Mouse (Mus musculus) retina, postnatal 7 days (tissue): Measurements from ENCODE around the gene Lmo3.

Experiments used
- DNase-seq: peaks from one replicate; pipeline ENCODE4 v3.0.0-alpha.2; 2012; ENCODE audit warnings: low read depth, low spot score

The Lmo3 gene

GRCm38 (mm10) chr6:138422671-138423321 lies 159.0 kb downstream of the Lmo3 start:
- no peak for DNase-seq

DNA sequence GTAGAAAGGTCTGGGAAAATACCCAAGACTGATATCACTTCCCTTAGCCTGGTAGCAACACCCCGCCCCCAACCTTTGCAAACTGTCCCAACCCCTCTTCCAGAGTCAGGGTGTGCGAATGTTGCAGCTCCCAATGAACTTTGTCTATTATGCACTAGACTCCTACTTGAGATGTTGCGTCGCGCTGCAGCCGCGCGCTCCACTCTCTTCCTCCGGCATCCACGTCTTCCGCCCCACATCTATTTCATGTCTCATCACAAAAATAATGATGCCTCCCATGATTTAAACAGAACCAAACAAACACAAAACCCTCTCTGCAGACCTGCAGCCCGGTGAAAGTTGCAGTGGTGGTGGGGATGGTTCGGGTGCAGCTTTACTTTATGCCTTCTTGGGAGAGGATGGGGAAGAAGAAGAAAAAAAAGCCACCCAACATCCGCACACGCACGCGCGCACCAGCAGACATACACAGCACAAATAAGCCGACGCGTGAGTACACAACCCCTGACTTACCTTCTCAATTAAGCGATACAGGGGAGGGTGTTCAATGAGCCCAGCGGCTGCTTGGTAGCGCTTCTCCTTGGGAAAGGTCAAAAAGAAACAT lies 159.7 kb downstream of the Lmo3 start:
- no peak for DNase-seq

GRCm38 (mm10) chr6:138421191-138421613 lies 160.6 kb downstream of the Lmo3 start:
- DNase-seq: no peak

DNA sequence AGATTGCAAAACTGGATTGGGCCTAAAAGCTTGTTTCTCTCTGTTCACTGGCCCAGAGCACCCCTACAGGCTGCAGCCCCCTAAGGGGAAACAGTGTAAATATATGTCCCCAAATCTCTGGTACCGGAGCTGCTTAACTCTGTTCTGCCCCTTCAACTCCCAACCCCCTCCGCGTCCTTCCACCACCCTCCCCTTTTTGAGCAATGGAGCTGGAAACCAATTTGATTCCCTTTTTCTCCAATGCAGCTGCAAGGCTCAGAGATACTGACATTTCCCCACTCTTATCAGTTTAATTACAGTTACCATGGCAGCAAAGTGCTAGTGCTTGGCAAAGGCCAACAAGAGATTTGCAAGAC lies 161.3 kb downstream of the Lmo3 start:
- no peak for DNase-seq

GRCm38 (mm10) chr6:138419871-138420535 lies 161.8 kb downstream of the Lmo3 start:
- no peak for DNase-seq

DNA sequence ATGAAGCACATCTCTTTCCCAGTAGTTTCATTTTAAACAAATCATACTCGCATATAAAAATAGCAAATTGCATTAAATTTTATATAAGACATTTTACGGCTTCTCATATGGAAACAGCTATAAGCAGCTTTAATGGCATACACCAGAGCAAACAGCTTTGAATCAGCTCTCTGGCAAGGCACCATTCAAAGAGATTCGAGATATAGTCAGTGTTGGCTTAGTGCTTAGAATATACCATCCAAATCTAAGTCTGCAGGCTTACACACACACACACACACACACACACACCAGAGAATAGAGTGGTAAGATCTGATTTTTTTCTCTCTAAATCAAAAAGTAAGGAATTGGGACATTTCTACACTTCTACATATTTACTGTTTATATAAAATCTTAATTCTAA lies 169.7 kb downstream of the Lmo3 start:
- no peak for DNase-seq

- DNase-seq: no peak
Measured at GRCm38 (mm10) chr6:138402031-138402430, 179.7 kb downstream of the Lmo3 start.

DNA sequence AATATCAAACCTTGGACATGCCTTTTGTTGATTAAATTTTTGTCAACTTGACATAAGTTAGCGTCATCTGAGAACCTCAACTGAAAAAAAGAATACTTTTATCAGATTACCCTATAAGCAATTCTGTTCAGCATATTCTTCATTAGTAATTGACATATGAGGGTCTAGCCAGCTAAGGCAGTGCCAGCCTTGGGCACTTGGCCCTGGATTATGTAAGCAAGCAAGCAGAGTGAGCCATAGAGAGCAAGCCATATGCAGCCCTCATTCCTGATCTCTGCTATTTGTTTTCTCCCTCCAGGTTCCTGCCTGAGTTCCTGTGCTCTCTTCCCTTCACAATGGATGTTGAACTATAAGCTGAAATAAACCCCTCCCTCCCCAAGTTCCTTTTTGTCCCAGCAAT lies 182.9 kb downstream of the Lmo3 start:
- DNase-seq: no peak

DNA sequence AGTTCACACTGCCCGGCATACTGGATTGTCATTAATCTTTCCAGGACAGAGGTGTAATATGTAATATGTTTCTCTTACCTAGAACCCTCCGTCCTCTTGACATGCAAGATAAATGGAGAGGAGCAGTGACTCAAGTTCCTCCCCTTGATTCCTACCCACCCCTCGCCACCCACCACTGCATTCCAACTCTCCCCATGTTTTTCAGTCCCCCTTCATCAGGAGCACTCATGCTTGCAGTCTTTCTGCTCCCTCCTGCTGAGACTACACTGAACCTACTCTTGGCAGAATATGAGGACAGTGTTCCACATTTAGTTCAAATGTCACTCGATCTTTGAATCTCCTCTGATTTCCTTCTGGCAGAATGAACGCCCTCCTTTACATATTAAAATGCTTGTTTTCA lies 190.7 kb downstream of the Lmo3 start:
- no peak for DNase-seq

DNA sequence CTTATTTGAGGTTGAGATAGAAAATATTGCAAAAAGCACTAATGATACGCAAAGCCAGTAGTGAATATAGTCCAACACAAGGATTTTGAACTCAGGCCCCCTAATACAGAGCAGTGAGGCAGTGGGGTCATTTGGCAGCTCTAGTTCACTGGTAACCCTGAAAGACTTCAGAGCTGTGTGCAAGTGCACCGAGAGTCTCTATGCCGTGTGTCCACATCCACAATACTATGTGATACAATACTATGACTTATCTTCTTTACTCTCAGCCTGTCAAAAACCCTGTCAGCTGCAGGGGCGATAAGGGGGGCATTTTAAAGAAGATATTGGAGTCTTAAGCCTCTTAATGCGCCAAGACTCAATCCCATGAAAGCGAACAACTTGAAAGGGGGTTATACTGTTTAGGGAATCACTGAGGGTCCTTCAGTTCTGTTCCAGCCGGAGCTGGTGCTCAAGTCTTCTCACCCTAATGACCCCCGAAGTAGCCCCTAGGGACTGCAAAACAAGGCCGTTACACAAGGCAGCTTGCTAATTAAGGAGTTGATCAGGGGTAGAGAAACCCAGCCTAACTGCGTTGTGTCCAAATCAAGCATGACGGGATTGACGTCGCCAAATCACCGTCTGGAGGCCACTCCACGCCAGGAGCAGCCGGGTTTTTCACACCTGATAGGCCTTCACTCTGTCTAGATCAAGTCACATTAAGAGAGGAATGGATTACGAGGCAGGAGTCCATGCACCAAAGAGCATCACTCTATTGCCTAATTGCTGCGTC lies 193.4 kb downstream of the Lmo3 start:
- DNase-seq: no peak

GRCm38 (mm10) chr6:138383208-138383607 lies 198.6 kb downstream of the Lmo3 start:
- no peak for DNase-seq

DNA sequence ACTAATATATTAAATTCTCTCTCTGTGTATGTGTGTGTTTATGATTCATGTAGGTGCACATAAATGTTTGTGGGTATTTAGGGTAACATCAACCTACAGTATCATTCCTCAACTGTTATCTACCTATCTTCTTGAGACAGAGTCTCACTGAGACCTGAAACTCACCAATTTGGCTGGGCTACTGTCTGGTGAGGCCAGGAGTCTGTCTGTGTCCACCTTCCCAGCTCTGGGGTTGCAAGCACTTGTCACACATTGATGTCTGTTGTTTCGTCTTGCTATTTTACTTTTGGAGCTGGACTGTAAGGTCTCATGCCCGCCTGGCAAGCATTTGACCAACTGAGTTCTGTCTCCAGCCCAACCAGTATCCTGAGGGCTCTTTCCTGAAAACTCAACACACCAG lies 210.6 kb downstream of the Lmo3 start:
- DNase-seq: no peak

DNA sequence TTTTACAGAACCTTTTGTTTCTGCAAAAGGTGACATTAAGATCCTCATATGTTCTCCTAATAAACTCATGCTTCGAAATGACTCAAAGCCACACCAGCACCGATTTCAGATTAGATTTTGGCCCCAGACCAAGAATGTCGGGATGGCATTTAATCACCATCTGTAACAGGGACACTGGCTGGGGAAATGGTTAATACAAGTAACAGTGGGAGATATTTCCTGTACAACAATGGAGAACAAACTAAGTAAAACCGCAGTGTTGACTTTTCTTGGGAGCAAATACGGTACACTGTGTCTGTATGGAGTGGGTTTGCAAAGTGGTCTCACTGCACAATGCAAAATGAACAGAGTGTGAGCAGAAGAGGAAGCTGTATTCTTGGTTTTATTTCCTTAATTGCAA lies 217.7 kb downstream of the Lmo3 start:
- no peak for DNase-seq

- DNase-seq: no peak
Measured at GRCm38 (mm10) chr6:138350587-138351345, 231.0 kb downstream of the Lmo3 start.

DNA sequence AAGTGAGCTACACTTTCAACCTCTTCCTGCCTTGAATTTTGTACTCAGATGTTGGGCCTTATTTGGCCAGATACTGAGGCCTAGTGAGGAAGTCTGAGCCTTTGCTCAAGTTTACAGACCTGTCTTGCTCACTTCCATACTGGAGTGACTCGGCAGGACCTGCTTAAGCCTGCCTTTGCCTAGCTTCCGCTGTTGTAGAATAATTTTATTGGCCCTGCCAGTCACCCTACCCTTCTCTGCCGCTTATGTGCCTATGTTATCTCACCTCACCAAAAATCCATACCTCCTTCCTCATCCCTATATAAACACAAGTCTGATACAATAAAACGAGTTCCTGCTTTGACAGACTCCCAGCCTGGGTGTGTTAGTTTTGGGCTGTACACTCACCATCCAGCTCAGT lies 235.2 kb downstream of the Lmo3 start:
- DNase-seq: no peak

DNA sequence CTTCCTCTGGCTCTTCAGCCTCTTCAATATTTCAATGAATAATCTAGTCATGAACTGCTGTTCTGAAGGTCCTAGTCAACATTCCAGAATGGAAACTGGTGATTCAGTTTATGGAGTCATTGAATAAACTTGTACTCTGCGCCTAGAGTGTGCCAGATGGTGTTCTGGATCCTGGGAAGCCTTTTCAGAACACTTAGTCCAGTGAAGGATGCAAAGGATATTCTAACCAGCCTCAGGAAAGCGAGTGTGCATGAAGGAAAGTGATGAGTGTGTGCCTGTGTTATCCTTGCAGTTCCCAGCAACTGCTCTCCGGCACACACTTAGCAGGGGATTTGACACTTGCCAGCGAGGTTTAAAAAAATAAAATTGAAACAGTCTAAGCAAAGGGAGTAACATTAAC lies 245.9 kb downstream of the Lmo3 start:
- no peak for DNase-seq

GRCm38 (mm10) chr6:138333991-138334390 lies 247.8 kb downstream of the Lmo3 start:
- no peak for DNase-seq

DNA sequence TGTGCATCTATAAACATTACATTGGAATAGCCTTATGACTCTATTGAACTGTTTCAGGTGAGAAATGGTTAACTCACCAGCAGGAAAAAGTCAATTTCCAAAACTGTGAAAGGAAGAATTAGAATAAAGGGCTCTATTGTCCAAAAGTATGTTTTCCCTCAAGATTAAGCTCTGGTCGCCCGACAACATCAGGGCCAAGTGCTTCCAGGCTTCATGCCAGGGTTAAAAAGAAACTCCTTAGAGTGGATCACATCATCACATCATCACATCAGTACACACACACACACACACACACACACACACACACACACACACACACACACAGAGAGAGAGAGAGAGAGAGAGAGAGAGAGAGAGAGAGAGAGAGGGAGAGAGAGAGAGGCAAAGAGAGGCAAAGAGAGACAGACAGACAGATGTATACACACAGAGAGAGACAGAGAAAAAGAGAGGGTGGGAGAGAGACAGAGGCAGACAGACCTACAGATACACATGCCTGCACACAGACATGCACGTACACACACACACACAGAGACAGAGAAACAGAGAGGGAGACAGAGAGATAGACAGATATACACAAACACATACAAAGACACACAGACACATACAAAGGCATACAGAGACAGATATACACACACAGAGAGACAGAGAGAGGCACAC lies 255.9 kb downstream of the Lmo3 start:
- no peak for DNase-seq

- no peak for DNase-seq
Measured at GRCm38 (mm10) chr6:138325145-138325544, 256.6 kb downstream of the Lmo3 start.

- DNase-seq: no peak
Measured at GRCm38 (mm10) chr6:138323325-138323724, 258.4 kb downstream of the Lmo3 start.

DNA sequence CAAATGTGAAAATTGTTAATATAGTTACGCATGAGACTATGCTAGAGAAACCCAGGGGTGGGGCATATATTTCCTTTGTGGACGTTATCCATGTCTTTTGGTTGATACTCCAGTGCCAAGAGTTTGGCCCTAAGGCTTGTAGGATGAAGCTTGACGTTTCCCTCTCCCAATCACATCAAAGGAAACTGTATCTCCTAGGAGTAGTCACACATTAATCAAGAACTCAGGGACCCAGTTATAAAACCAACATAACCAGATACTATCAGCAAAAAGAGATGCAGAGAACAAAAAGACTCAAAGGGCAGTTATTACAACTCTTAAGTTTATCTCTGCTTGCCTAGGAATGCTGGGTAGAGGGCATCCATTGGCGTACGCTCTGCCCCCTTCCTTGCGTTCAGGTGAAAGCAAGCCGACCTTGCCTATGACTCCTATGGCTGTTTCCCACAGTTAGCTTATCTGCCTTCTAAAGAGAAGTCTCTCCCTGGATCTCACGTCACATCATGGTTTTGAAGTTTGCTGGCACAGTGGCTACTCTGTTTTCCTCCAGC lies 261.5 kb downstream of the Lmo3 start:
- DNase-seq: no peak
